Mouse (Mus musculus): ENCODE results near the gene Atxn1.

DNA sequence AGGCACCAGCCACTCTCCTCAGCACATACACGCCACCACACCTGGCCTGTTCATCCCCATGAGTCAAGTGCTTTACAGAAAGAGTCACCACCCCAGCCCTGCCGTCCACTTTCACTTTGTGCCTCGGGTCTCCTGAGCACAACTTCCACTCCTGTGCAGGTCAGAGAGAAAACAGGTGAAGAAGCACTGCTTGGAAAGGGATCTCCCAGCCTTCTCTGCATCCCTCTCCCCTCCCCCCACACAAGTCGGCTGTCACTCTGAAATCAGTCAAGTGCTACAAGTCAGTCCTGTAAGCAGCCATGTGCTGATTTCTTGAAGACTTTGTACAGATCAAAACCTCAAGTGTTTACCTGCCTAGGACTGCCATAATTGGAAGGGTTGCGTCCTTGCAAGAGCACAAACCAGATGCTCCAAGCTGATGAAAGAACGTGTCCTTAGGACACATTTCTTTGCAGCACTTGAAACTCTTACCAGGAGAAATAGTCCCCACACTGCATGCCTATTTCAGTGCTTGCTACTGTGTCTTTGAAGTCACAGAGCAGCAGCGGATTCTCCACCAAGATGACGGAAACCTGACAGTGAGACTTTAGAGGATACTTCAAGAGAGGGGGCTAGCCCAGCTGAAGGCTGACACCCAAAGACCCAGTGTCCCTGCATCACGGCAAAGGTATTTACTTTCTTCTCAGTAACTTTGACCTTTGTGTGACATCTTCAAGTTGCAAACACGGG lies 58.2 kb downstream of the Atxn1 start:
- TF ChIP-seq CTCF (IDR thresholded peaks at IDR 0.05) (no peak), EP300 (IDR thresholded peaks at IDR 0.05) (no peak)

Measured in lung, postnatal 0 days (tissue).